16 mouse cellular contexts compared by ENCODE assay signal in the genomic region with DNA sequence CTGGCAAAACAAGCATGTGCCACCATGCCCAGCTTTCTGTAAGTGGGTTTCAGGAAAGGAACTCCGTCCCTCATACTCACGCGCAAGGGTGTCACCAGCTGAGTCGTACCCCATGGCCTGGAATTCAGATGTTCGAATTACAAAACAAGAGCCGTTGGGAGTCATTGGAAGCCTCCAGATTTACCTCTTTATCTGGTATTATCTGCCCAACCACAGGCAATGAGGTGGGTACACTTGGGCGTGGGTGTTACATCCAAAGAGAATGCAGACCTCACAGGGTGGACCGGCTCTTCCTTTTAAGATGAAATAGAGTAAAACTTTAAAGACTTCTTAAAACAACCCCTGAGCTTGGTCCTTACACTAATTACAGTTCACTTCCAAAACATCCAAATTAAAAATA.
"Had no signal": no experiment of that assay in that cellular context is flagged by ENCODE, and none has a peak within 500 bp of the region (broad histone marks: within the 10 kb centered on the region; RNA-seq: fewer than 3 reads in every experiment).

No protein-coding gene starts in this region.

- DNase-seq: retina, postnatal 1 day; right cerebral cortex, adult 18-20 months; right cerebral cortex, postnatal 14 days; right cerebral cortex, postnatal 25 days; right cerebral cortex, postnatal 4 days; spleen, adult 18-20 months; thymus, adult 18-20 months; thymus, adult 2 months; thymus, postnatal 14 days; thymus, postnatal 25 days; thymus, postnatal 36 days; thymus, postnatal 4 days had no signal

- H3K36me3 ChIP-seq: stomach, embryonic 15.5 days had no signal

- H3K27ac ChIP-seq: neural tube, embryonic 13.5 days; neural tube, embryonic 15.5 days; stomach, embryonic 15.5 days; stomach, postnatal 0 days had no signal

- H3K4me3 ChIP-seq: neural tube, embryonic 13.5 days; neural tube, embryonic 15.5 days; stomach, embryonic 15.5 days had no signal

- H3K27me3 ChIP-seq: neural tube, embryonic 13.5 days; neural tube, embryonic 15.5 days; stomach, embryonic 15.5 days had no signal

- H3K9me3 ChIP-seq: neural tube, embryonic 13.5 days; neural tube, embryonic 15.5 days; stomach, embryonic 15.5 days had no signal

- H3K9ac ChIP-seq: neural tube, embryonic 13.5 days; neural tube, embryonic 15.5 days; stomach, embryonic 15.5 days had no signal
